Mouse (Mus musculus): ENCODE data around the gene A230050P20Rik.
"Not testable (repeated sequence)": the region's sequence is repeated elsewhere in the genome, so short reads cannot be mapped to it uniquely, and the experiment has no call there.

The A230050P20Rik gene
- long read RNA-seq, experiment 1, transcript A230050P20Rik-201 (8 exons, 1,683 nt) = major isoform, 8 of 15 reads
- long read RNA-seq, experiment 1, partial matches to known transcripts = 1 of 15 reads
- long read RNA-seq, experiment 1, other reads (novel, unspliced or antisense) = 5 of 15 reads
- long read RNA-seq, experiment 2, transcript A230050P20Rik-201 (8 exons, 1,683 nt) = major isoform, 6 of 16 reads
- long read RNA-seq, experiment 2, partial matches to known transcripts = 4 of 16 reads
- long read RNA-seq, experiment 2, other reads (novel, unspliced or antisense) = 6 of 16 reads

DNA sequence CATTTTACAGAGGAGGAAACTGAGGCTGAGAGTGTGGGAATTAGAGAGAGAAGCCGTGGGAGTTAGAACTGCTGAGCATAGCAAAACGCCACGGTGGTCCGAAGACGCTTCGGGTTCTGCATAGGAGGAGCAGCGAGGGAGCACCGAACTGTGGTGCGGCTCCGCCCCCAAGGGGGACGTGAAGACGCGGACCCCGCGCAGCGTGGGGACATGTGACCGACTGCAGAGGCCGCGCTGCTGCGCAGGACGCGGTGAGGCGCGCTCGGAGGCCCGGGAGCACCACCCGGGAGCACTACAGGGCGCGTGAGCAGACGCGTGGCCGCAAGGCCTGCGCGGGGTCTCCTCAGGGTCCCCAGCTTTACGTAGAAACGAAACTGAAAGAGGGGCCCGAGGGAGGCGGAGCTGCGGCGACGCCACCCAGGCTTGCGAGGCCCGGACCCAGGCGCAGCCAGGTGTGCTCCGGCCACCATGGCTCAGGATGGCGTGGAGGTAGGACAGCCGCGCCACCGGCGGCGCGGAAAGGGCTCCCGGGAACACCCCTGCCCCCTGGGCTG lies at the start of gene A230050P20Rik:
A230050P20Rik (plus strand) TSS at position 195 of the 554 bp plus-strand sequence.
- intact Hi-C loops (cut with DNase I) = no loop called here

DNA sequence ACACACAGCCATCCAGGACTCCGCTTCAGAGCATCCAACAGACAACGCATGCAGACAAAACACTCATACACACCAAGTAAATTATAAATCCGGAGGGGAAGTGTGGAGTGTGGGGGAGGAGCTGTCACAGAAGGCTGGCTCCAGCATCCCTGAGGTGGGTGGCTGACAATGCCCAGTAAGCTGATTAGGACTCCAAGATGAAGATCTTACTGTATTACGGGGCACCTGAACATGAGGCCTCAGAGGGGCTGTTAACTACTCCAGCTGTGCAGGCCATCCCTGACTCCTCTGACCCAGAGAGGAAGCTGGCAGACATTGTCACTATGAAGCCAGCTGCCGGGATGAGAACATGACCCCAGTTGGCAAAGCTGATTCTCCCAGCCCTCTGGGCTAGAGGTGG lies 48.4 kb upstream of the A230050P20Rik start:
- intact Hi-C loops (cut with DNase I) = no loop called here

DNA sequence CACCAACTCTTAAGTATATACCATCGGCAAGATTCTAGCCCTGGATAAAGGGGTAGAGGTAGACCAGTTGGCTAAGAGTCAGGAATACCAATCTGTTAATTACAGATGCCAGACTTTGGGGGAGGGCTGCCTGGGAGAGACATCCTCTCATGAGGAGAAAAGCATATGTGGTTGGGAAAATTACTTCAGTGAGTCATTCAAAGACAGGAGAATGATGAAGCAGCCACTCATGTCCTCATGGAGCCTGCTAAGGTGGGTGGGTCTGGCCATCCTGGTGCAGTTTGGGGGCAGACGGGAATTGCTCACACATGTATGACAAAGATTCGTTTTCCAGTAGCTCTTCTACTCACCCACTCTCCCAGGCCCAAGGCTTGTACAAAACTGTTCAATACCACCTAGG lies 45.6 kb upstream of the A230050P20Rik start:
- intact Hi-C loops (cut with DNase I) = no loop called here

DNA sequence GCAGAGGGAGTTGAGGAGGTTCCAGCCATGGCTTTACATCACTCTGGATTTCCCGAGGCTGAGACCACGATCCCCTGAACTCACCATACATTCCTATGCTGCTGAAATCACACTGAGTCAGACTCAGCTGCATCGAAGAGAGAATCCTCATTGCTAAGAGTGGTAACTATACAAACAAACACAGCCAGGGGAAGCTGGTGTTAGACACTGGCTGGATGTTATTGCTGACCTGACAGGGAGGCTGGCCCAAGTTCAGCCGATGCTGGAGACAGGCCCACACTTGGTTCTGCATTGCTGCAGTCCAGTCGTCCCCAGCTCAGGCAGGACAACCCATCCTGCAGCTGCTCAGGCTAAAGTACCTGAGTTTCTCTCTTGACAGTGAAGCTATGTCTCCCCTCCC lies 42.7 kb upstream of the A230050P20Rik start:
- intact Hi-C loops (cut with DNase I) = no loop called here

DNA sequence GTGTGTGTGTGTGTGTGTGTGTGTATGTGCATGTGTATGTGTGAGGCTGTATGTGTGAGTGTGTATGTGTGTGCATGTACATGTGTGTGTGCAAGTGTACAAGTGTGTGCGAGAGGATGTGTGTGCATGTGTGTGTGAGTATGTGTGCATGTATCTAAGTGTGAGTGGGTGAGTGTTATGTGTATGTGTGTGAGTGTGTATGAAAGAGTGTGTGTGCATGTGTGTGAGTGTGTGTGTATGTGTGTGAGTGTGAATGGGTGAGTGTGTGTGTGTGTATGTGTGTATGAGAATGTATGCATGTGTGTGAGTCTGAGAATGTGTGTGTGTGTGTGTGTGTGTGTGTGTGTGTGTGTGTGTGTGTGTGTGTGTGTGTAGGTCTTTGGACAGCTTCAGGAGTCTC lies 40.3 kb upstream of the A230050P20Rik start:
- intact Hi-C loops (cut with DNase I) = no loop called here

DNA sequence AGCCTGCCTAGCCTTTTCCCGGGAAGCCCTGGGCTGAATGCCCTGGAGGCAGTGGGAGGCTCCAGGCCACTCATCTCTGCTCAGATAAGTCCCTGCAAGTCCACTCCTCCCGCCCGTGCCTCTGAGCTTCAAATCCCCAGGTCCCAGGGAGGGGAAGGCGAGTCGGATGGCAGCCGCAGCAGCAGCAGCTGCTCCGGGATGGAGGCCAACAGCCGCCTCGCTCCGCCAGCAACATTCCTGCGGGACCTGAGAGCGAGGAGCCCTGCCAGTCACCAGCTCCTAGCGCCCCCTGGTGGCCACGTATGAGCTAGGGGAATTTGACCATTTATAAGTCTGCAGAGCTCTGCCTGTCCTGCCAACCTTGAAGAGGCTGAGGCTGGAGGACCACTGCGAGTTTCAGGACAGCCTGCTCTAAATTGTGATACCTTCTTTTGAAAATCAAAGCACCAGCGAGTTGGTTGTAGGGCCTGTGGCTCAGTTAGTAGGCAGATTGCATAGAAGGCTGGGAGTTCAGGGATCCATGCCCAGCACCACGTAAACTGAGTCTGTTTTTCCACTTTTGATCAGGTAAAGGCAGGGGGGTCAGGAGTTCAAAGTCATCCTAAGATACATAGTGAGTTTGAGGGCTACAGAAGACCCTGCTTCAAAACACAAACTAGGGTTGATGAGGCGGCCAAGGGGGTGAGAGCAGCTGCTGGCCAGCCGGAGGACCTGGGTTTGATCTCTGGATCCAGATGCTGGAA lies 37.4 kb upstream of the A230050P20Rik start:
- intact Hi-C loops (cut with DNase I) = loop anchor here (1.0 kb wide), 1 partner anchor 91 kb away; no protein-coding TSS in a partner anchor

DNA sequence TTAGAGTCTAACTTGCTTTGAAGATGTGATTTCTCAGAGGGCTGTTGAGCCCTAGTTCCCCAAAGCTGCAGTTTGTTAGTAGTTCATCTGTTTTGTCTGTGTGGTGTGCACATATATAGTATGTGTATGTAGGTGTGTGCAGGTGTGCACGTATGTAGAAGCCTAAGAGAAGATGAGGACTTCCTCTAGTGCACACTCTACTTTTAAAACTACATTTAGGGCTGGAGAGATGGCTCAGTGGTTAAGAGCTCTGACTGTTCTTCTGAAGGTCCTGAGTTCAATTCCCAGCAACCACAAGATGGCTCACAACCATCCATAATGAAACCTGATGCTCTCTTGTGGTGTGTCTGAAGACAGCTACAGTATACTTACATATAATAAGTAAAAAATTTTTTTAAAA lies 33.6 kb upstream of the A230050P20Rik start:
- intact Hi-C loops (cut with DNase I) = no loop called here

DNA sequence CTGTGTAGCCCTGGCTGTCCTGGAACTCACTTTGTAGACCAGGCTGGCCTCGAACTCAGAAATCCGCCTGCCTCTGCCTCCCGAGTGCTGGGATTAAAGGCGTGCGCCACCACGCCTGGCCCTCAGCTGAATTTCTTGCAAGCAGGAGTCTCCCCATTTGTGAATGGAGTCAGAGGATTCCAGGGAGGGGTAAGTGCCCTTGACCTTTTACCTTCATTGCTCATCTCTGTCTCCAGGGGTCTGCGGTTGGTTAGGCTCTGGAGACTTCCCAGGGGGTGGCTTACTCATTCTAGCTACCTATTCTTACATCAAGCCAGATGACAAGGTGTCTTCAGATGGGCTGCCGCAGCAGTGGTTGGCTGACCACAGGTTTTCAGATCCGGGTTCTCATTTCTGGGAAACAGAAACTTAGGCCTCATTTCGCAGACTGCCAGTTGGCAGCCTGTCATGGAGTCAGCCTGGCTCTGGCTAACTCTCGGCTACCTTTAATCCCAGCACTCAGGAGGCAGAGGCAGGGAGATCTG lies 32.9 kb upstream of the A230050P20Rik start:
- intact Hi-C loops (cut with DNase I) = not testable (repeated sequence)

DNA sequence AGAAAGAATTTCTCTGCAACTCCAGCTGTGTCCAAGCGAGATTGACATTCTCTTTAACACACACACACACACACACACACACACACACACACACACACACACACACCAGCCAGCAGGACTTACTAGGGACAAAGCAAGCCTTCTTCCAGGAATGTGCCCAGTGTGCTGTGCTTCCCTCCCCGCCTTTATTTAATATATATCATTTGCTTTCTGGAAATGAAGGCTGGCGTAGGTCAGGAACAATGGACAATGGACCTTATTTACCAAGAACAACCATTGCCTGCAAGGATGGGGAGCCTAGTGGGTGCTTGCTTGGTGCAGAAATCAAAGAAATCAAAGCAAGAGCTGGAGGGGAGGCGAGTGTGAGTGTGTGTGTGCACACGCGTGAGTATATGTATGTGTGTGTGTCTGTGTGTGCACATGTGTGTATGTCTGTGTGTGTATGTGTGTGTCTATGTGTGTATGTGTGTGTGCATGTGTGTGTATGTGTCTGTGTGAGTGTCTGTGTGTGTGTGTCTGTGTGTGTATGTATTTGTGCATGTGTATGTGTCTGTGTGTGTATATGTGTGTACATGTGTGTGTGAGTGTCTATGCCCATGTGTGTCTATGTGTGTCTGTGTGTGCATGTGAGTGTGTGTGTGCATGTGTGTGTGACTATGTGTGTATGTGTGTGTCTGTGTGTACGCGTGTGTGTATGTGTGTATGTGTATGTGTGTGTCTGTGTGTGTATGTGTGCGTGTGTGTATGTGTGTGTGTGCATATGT lies 31.1 kb upstream of the A230050P20Rik start:
- intact Hi-C loops (cut with DNase I) = no loop called here

DNA sequence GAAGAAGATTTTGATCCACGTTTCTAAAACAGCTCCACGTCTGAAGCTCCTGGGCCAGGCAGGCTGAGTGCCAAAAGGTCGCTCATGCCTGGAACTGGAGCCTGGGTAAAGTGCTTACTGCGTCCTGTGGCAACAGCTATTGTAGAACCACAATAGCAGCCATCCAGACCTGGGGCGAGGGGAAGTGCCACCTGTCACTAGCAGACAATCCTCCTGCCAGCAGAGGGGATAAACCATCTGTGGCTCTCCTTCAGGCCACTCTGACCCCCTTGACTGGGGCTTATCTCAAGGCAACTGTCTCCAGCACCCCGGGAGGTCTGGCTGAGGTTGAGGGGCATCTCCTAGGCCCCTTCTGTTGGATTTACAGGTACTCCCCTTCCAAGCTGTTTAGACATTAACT lies 29.5 kb upstream of the A230050P20Rik start:
- intact Hi-C loops (cut with DNase I) = no loop called here

DNA sequence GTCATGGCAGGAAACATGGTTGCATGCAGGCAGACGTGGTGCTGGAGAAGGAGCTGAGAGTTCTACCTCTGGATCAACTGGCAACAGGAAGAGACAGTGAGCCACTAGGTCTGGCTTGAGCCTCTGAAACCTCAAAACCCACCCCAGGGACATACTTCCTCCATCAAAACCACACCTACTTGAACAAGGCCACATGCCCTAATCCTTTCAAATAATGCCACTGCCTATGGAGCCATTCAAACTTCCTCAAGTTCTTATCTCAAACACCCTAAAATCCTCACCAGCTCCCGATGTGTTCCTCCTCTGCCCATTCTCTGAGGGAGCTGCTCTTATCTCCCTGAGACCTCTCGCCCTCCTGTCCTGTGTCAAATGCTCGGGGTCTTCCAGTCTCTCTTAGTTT lies 26.2 kb upstream of the A230050P20Rik start:
- intact Hi-C loops (cut with DNase I) = no loop called here

DNA sequence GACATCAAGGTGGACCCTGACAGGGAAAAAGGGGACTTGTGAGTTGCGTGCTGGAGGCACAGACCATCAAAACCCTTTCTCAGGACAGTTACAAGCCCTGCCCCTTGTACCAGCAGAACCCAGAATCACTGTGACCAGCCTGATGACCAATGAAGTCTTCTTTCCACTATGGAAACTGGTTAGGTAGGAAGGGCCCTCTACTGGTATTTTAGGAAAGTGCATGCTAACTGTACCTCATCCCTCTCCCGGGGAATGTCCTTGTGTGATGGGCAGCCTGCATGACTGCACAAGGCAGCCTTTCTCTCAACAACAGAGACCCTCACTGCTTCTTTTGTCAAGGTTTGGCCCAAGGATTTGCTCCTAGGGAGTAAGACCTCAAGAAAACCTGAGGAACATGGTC lies 25.8 kb upstream of the A230050P20Rik start:
- intact Hi-C loops (cut with DNase I) = no loop called here

DNA sequence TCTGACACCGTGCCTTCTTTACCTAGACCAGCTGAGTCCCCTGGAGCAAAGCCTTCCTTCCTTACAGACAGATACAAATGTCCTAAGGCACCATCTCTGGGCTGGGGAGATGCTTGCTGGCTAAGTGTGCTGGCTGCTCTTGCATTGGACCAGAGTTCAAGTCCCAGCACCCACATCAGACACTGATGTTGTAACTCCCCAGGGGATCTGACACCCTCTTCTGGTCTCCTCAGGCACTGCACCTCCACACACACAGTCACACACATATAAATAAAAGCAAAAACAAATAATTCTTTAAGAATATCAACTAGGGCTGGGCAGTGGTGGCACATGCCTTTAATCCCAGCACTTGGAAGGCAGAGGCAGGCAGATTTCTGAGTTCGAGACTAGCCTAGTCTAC lies 18.3 kb upstream of the A230050P20Rik start:
- intact Hi-C loops (cut with DNase I) = no loop called here

DNA sequence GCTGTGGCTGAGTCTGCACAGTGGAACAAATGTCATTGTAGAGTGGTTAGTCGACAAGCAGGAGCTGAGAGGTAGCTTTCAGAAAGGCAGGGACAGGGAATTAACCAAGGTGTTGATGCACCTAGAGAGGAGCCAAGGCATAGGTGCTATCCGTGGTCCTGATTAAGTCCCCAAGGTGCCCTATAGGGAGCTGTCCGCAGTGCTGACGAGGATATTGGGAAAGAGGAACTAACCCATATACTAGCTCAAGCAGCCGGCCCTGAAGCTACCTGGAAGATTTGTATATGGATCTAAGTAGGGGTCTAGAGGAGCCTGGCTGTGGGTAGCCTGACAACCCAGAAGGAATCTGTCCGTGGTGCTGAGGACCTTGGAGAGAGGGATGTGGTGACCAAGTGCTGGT lies 11.3 kb upstream of the A230050P20Rik start:
- intact Hi-C loops (cut with DNase I) = no loop called here

DNA sequence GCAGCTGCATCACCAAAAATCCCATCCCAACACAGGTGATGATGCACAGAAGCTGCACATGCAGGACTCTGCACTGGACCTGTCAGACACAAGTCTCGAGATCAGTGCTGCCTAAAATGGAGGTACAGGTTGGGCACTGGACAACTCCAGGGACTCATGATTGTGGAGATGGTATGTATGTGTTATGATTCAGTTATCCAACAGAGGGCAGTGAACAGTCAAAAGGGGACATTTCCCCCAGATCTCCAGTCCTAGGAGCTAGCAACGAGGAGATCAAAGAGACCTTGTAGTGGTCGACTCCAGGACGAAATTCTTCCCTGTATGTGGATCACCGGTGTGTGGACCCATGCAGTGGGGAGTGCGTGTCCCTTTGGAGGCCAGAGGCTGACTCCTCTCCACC lies 8.5 kb upstream of the A230050P20Rik start:
- intact Hi-C loops (cut with DNase I) = no loop called here

DNA sequence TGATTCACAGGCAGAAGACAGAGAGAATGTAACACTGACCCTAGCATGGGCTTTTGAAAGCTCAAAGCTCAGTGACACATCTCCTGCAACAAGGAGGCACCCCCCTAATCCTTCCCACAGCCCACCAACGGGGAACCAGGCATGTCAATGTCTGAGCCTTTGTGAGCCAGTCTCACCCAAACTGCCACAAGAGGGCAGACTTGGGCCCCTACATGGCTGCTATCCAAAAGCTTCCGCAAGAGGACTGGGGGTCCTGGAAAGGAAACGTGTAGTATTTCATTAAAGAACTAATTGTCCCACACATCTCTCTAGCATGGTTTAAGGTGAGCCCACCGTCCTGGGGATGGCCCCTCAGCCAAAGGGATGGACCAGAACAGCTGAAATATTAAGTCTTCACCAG lies 6.6 kb upstream of the A230050P20Rik start:
- intact Hi-C loops (cut with DNase I) = no loop called here

DNA sequence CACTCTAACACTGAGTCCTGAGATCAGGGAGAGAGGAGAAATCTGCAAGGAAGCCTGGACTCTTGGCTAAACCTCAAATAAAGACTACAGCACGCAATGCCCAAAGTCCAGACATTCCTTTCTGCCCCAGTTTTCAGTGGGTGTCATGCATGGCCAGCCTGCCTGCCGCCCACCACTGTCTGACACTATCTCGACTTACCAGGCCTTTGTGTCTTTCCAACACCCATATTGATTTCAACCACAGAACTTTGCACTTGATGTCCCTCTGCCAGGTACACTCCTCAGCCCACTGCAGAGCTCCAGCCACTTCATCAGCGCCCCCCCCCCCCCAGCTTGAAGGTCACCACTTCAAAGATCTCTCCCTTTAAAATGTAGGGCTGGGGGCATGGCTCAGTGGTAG lies 6.2 kb upstream of the A230050P20Rik start:
- intact Hi-C loops (cut with DNase I) = no loop called here

DNA sequence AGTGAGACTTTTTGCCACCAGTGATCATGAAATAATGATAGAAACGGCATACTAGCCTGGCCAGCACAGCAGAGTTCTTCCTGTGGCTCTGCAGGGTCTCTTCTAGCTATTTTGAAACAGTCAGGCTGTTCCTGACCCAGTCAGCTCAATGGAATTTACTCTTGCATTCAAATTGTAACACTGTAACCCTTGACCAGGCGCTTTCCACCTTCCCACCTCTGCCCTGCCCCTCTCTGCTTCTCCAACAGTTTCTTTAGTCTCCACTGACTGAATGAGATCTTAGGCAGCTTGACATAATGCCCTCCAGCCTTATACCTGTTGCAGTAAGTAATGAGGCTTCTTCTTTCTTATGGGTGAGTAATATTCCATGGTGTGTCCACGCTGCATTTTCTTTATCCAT lies 1.6 kb upstream of the A230050P20Rik start:
- intact Hi-C loops (cut with DNase I) = no loop called here

DNA sequence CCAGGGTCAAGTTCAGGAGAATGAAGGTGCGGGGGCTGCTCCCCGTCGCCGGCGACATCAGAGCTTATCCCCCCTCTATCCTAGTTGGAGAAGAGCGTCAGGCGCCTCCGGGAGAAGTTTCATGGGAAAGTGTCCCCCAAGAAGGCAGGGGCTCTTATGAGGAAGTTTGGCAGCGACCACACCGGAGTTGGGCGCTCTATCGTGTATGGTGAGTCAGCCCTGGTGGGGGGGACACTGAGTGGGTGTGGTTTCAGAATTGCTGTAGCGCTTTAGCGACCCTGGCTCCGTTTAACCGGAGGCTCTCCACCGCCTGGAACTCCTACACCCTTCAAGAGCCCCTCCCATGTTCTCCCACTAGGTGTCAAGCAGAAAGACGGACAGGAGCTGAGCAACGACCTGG lies 804 bp downstream of the A230050P20Rik start:
- intact Hi-C loops (cut with DNase I) = no loop called here

DNA sequence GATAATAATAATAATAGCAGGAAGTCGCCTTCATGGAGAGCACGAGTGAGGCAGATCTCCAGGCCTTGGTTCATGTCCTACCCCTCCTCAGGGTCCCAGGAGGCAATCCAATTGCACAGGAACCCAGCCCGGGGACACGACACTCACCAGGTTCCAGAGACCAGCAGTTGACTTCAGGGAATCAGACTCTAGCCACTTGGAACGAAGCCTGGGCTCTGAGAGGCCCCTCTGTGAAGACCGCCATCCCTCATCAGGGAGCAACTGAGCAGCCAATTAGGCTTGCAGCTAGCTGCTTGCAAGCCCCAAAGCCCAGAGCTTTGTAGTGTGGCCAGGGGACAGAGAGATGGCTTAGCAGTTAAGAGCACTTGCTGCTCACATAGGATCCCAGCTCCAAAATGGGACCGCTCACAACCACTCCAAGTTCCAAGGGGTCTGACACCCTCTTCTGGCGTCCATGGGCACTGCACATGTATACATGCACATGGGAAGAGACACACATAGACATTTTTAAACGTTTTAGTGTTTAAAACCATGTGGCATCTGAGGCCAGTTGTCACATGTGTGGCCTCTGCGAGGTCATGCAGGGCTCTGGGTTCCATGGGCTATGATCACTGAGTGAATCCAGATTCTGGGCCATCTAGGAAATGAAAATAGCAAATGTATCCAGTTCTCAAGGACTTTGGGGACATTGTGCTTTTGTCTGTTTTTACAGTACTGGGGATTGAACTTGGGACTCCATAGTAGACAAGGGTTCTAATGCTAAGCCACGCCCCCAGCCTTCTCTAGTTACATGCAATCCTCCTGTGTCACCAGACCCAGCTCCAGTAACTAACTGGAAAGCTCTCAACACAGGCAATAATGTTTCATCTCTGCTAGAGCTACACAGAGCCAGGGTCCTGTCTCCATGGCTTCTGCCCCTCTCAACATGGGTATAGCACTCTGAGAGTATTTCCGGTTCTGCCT lies 2.0 kb downstream of the A230050P20Rik start:
- intact Hi-C loops (cut with DNase I) = no loop called here

All from adrenal gland (tissue).